Mouse (Mus musculus): ENCODE measurements around the gene Scel.

The Scel gene

GRCm38 (mm10) chr14:103526286-103526685 lies 13.1 kb downstream of the Scel start:
- DNase-seq: no peak

- no peak for DNase-seq
These were observed 16.7 kb downstream of the Scel start for GRCm38 (mm10) chr14:103529733-103530367.

- no peak for DNase-seq
These were observed 18.7 kb downstream of the Scel start for GRCm38 (mm10) chr14:103531722-103532341.

- no peak for DNase-seq
These were observed 22.4 kb downstream of the Scel start for GRCm38 (mm10) chr14:103535511-103536024.

GRCm38 (mm10) chr14:103536334-103536733 lies 23.2 kb downstream of the Scel start:
- no peak for DNase-seq

- peak; percentile 71 for DNase-seq
These were observed 24.4 kb downstream of the Scel start for GRCm38 (mm10) chr14:103537355-103538056.

- DNase-seq: no peak
These were observed 26.7 kb downstream of the Scel start for GRCm38 (mm10) chr14:103539796-103540195.

- DNase-seq: no peak
These were observed 28.5 kb downstream of the Scel start for GRCm38 (mm10) chr14:103541679-103542078.

GRCm38 (mm10) chr14:103543304-103544079 lies 30.4 kb downstream of the Scel start:
- DNase-seq: no peak

- no peak for DNase-seq
These were observed 32.6 kb downstream of the Scel start for GRCm38 (mm10) chr14:103545734-103546133.

- no peak for DNase-seq
These were observed 33.1 kb downstream of the Scel start for GRCm38 (mm10) chr14:103546246-103546645.

GRCm38 (mm10) chr14:103548220-103548619 lies 35.1 kb downstream of the Scel start:
- no peak for DNase-seq

- peak; percentile 87 for DNase-seq
These were observed 37.3 kb downstream of the Scel start for GRCm38 (mm10) chr14:103550480-103550879.

- DNase-seq: no peak
These were observed 37.8 kb downstream of the Scel start for GRCm38 (mm10) chr14:103550921-103551320.

GRCm38 (mm10) chr14:103551921-103552320 lies 38.8 kb downstream of the Scel start:
- no peak for DNase-seq

- DNase-seq: no peak
These were observed 39.2 kb downstream of the Scel start for GRCm38 (mm10) chr14:103552379-103552778.

GRCm38 (mm10) chr14:103556609-103557008 lies 43.5 kb downstream of the Scel start:
- DNase-seq: no peak

GRCm38 (mm10) chr14:103561383-103562096 lies 48.4 kb downstream of the Scel start:
- no peak for DNase-seq

- DNase-seq: no peak
These were observed 54.8 kb downstream of the Scel start for GRCm38 (mm10) chr14:103567957-103568356.

- no peak for DNase-seq
These were observed 55.3 kb downstream of the Scel start for GRCm38 (mm10) chr14:103568433-103568832.

- peak; percentile 18 for DNase-seq
These were observed 58.6 kb downstream of the Scel start for GRCm38 (mm10) chr14:103571598-103572320.

GRCm38 (mm10) chr14:103575854-103576253 lies 62.7 kb downstream of the Scel start:
- DNase-seq: no peak

Measured in right cerebral cortex, postnatal 14 days (tissue).